Mouse (Mus musculus) CH12.LX (cell line): ENCODE measurements at regions not wholly inside any gene's neighbourhood (a gene's known extent, or its start where the extent isn't known, plus 50 kb on each side); places are given as distances from the start of the nearest gene placed in this dataset.

Experiments
- DNase-seq: peaks from one replicate; pipeline ENCODE4 v3.0.0-alpha.2; 2013; ENCODE audit errors: extremely low read depth
- H3K27ac ChIP-seq: 2 replicates; pipeline ENCODE4 v1.5.1; 2012; ENCODE audit warnings: low read depth, mild to moderate bottlenecking, control low read depth, moderate library complexity; ENCODE audit not compliant: insufficient read depth
- H3K27me3 ChIP-seq: replicated peaks from 2 replicates; pipeline ENCODE3; 2012; ENCODE audit warnings: inconsistent platforms
- H3K36me3 ChIP-seq, 2 experiments: replicated peaks in 1 of 2; 2 replicates each; pipeline versions ENCODE3 to v1.6.1; 2012; ENCODE audit warnings: inconsistent platforms in 1 of 2, low read length in 1 of 2, mild to moderate bottlenecking in 1 of 2, mixed read lengths in 1 of 2, moderate library complexity in 1 of 2; ENCODE audit not compliant: control insufficient read depth in 1 of 2, insufficient read depth in 1 of 2
- H3K4me1 ChIP-seq, 2 experiments: 2 replicates each; pipeline ENCODE4 v1.6.1; 2012; ENCODE audit warnings: inconsistent platforms in 1 of 2, moderate library complexity in 1 of 2; ENCODE audit not compliant: insufficient read depth in 2 of 2, control insufficient read depth in 1 of 2
- H3K4me2 ChIP-seq: 2 replicates; pipeline ENCODE4 v1.6.1; 2012; ENCODE audit warnings: low read depth, mild to moderate bottlenecking, control low read depth; ENCODE audit not compliant: poor library complexity, insufficient read depth, severe bottlenecking
- H3K4me3 ChIP-seq, 3 experiments: fragments of 150-350 bp in 1 of 3; sonication (generic) in 1 of 3; replicated peaks in 1 of 3; 2 replicates each; pipeline versions ENCODE3 to v1.5.1; 2011 to 2012; ENCODE audit warnings: low read depth in 2 of 3, low read length in 2 of 3, mild to moderate bottlenecking in 2 of 3, moderate library complexity in 2 of 3, control low read depth in 1 of 3, improper control_type of control experiment in 1 of 3, inconsistent platforms in 1 of 3, mixed read lengths in 1 of 3; ENCODE audit not compliant: poor library complexity in 1 of 3
- H3K79me2 ChIP-seq: replicated peaks from 2 replicates; pipeline ENCODE4 v1.6.1; 2012; ENCODE audit warnings: mild to moderate bottlenecking, moderate library complexity; ENCODE audit not compliant: control insufficient read depth, poor library complexity, insufficient read depth, severe bottlenecking; ENCODE audit errors: extremely low read depth
- H3K9ac ChIP-seq: 2 replicates; pipeline ENCODE4 v1.6.1; 2012; ENCODE audit warnings: low read depth, mild to moderate bottlenecking, control low read depth, moderate library complexity; ENCODE audit not compliant: insufficient read depth
- H3K9me3 ChIP-seq: replicated peaks from 2 replicates; pipeline ENCODE3; 2012; ENCODE audit warnings: low read length, inconsistent platforms, mixed read lengths
- CHD2 ChIP-seq: IDR thresholded peaks from 2 replicates; pipeline ENCODE4 v1.6.1; 2011; ENCODE audit warnings: low read length, improper control_type of control experiment
- CTCF ChIP-seq, 2 experiments: IDR thresholded peaks in 1 of 2; conservative IDR thresholded peaks in 1 of 2; 2 replicates each; pipeline ENCODE4 v1.5.1; 2011 to 2012; ENCODE audit warnings: low read depth in 2 of 2, low read length in 2 of 2, improper control_type of control experiment in 1 of 2, inconsistent platforms in 1 of 2, mild to moderate bottlenecking in 1 of 2, moderate library complexity in 1 of 2
- EP300 ChIP-seq: IDR thresholded peaks from 2 replicates; pipeline ENCODE4 v1.6.1; 2011; ENCODE audit warnings: low read length, improper control_type of control experiment
- GABPA ChIP-seq: IDR thresholded peaks from 2 replicates; pipeline ENCODE4 v1.6.1; 2012; ENCODE audit warnings: low read depth, low read length, improper control_type of control experiment, inconsistent platforms; ENCODE audit not compliant: insufficient replicate concordance
- HCFC1 ChIP-seq: IDR thresholded peaks from 2 replicates; pipeline ENCODE4 v1.6.1; 2012; ENCODE audit warnings: low read depth, mild to moderate bottlenecking, inconsistent platforms, low read length, improper control_type of control experiment
- JUN ChIP-seq: IDR thresholded peaks from 2 replicates; pipeline ENCODE4 v1.6.1; 2011; ENCODE audit warnings: low read depth, mild to moderate bottlenecking, low read length, improper control_type of control experiment, moderate library complexity; ENCODE audit not compliant: insufficient read depth
- JUND ChIP-seq: conservative IDR thresholded peaks from 2 replicates; pipeline ENCODE4 v1.6.1; 2011; ENCODE audit warnings: low read depth, low read length, improper control_type of control experiment
- MAX ChIP-seq: IDR thresholded peaks from 2 replicates; pipeline ENCODE4 v1.6.1; 2011; ENCODE audit warnings: low read length, improper control_type of control experiment
- MXI1 ChIP-seq: IDR thresholded peaks from 2 replicates; pipeline ENCODE4 v1.6.1; 2011; ENCODE audit warnings: mild to moderate bottlenecking, low read depth, low read length, improper control_type of control experiment
- NELFE ChIP-seq: IDR thresholded peaks from 2 replicates; pipeline ENCODE4 v1.6.1; 2011; ENCODE audit warnings: low read depth, low read length, improper control_type of control experiment
- NRF1 ChIP-seq: IDR thresholded peaks from 2 replicates; pipeline ENCODE4 v1.6.1; 2014; ENCODE audit warnings: low read depth, mild to moderate bottlenecking, inconsistent platforms, low read length, improper control_type of control experiment, moderate library complexity
- PAX5 ChIP-seq: IDR thresholded peaks from 2 replicates; pipeline ENCODE4 v1.6.1; 2012; ENCODE audit warnings: low read length, inconsistent platforms, mixed read lengths
- RAD21 ChIP-seq: IDR thresholded peaks from 2 replicates; pipeline ENCODE4 v1.6.1; 2011; ENCODE audit warnings: low read depth, mild to moderate bottlenecking, low read length, improper control_type of control experiment, moderate library complexity
- UBTF ChIP-seq: IDR thresholded peaks from 2 replicates; pipeline ENCODE4 v1.6.1; 2012; ENCODE audit warnings: low read depth, mild to moderate bottlenecking, inconsistent platforms, low read length, improper control_type of control experiment, moderate library complexity
- USF2 ChIP-seq: conservative IDR thresholded peaks from 2 replicates; pipeline ENCODE4 v1.6.1; 2011; ENCODE audit warnings: low read depth, low read length, improper control_type of control experiment
- ZKSCAN1 ChIP-seq: IDR thresholded peaks from 2 replicates; pipeline ENCODE4 v1.6.1; 2012; ENCODE audit warnings: low read depth, inconsistent platforms, low read length, improper control_type of control experiment, borderline replicate concordance
- ZNF384 ChIP-seq: IDR thresholded peaks from 2 replicates; pipeline ENCODE4 v1.6.1; 2012; ENCODE audit warnings: low read depth, low read length, improper control_type of control experiment, inconsistent platforms
- dilution Hi-C: fragments of 300-500 bp; cut with MboI; formaldehyde crosslinking; loops from 2 replicates; pipeline ENCODE4 v1.14.3; 2020; ENCODE audit warnings: low sequenced_read_pairs; ENCODE audit not compliant: extremely low pct_unique_long_range_greater_than_20kb, extremely low pct_ligation_motif_present
- in situ Hi-C: fragments of 300-500 bp; cut with MboI; formaldehyde crosslinking; loops from 3 replicates; pipeline ENCODE4 v1.14.3; 2019; ENCODE audit warnings: low sequenced_read_pairs, low pct_ligation_motif_present, low pct_unique_long_range_greater_than_20kb, mixed read lengths

DNA sequence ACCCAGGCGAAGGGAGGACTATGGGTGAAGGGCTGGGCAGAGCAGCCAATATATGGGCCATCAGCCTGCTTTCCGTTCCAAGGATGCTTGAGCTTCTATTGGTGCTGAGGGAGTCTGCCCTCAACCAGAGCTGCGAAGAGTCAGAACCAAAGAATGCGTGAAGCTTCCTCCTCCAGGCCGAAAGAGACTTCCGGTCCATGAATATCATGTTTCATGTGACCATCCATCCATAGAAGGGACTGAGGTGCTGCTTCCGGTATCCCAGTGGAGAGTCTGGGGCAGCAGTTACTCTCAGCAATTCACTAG is 256.5 kb downstream of the Mycn start:
- TF ChIP-seq NELFE: no peak
- TF ChIP-seq MXI1: no peak
- no peak for TF ChIP-seq ZNF384
- TF ChIP-seq HCFC1: no peak
- no peak for TF ChIP-seq ZKSCAN1
- no peak for TF ChIP-seq MAX
- TF ChIP-seq UBTF: no peak
- no peak for TF ChIP-seq NRF1
- Histone ChIP-seq H3K27me3 (no peaks in the 10 kb centered on the region), H3K27ac (no peak overlapping the region), H3K4me1 (peaks cover 0 to 7% of the 10 kb centered on the region in 2 experiments; a peak in 2 of 4 replicates), H3K36me3 (no peaks in the 10 kb centered on the region), H3K9ac (no peak overlapping the region), H3K4me2 (no peak overlapping the region), H3K79me2 (no peaks in the 10 kb centered on the region), H3K4me3 (no peak overlapping the region), H3K9me3 (no peaks in the 10 kb centered on the region)
- dilution Hi-C loops (no loop called here), in situ Hi-C loops (no loop called here)
- DNase-seq: no peak

DNA sequence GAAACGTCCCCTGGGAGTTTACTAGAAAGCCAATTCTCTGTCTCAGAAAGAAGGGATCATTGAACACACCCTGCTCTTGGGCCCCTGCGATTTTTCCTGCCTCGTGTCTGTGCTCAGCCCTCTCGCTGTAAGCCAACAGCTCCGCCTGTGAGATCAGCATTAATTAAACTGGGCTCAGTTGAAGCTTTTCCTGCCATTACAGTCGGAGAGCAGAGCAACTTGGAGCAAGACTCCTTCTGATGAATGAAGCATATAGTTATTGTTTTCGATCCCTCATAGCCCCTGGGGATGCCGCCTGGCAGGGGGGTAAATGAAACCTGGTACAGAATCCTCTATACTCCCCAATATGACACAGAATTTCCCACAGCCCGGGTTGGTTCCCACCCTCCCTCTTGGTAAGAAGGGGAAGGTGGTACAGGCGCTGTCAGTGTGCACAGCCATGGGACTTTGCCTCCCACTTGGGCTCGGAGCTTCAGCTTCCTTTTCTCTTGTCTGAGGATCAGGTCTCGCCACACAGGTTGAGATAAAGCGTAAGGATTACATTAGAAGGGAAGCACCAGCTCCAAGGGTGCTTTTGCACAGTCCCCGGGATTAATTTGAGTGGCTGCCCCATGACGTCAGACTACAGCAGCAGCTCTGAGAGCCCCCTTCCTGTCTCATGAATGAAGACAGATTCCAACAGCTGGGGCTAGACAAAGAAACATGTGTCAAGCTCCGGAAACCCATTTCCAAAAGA is 257.1 kb downstream of the Mycn start:
- Histone ChIP-seq H3K36me3 (no peaks in the 10 kb centered on the region), H3K4me1 (peaks cover 0 to 7% of the 10 kb centered on the region in 2 experiments; a peak in 2 of 4 replicates), H3K27ac (no peak overlapping the region), H3K4me2 (no peak overlapping the region), H3K27me3 (no peaks in the 10 kb centered on the region), H3K79me2 (no peaks in the 10 kb centered on the region), H3K9ac (no peak overlapping the region), H3K4me3 (no peak overlapping the region), H3K9me3 (no peaks in the 10 kb centered on the region)
- in situ Hi-C loops: no loop called here
- dilution Hi-C loops: no loop called here
- no peak for DNase-seq
- TF ChIP-seq JUN (no peak), UBTF (no peak), JUND (no peak), CTCF (conservative IDR thresholded peaks at IDR 0.05 in 1 of 2, IDR thresholded peaks at IDR 0.05 in 1 of 2; ENCODE audit: low read depth in 2 of 2, low read length in 2 of 2) (no peak), GABPA (no peak), USF2 (no peak), HCFC1 (no peak), PAX5 (no peak), NRF1 (no peak), EP300 (no peak), CHD2 (no peak), RAD21 (no peak)
